23 mouse cellular contexts compared by ENCODE assay signal in the genomic region with DNA sequence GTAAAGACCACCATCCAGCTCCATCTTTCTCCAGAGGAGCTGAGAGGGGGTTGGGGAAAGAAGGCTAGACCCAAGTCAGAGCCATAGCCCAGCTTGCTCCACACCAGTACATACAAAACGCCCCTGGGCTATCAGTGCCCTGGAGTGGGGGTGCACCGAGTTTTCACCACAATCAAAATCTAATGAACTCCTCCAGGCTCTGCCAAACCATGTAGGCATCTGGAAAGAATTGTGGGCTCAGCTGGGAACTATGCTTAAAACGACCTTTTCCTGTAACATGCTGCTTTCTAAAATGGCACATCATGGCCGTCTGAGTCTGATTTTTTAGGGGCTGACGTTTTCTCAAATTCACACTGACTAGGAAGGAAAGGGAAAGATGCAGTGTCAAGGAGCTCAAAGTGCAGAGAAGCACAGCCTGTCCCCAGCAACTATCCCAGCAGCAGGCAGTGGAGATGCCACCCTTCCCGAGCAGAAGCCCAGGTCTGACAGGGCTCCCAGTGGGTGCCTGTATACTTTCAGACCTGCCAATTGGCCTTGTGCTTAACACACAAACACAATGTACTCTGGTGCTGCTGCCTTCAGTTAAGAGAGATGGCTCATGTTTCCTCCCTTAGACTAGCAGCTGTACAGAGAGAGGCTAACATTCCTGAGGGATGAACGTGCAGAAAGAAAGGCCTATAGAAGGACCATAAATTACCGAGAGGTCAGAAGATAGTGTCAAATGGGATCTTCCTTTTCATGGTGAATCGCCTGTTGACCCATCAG.
A peak's percentile ranks its signal among the peaks of the same experiment; 100 is the strongest.
DNase-seq lines count a peak whose midpoint lies in the region; ATAC-seq and TF ChIP-seq lines count a peak whose summit lies in the region.
"Had no signal": no experiment of that assay in that cellular context is flagged by ENCODE, and none has a peak within 500 bp of the region (broad histone marks: within the 10 kb centered on the region; RNA-seq: fewer than 3 reads in every experiment).

No protein-coding gene starts in this region.

- no peaks in the 10 kb centered on the region for H3K27me3 ChIP-seq in embryonic facial prominence, embryonic 15.5 days
- no peaks in the 10 kb centered on the region for H3K27me3 ChIP-seq in limb, embryonic 12.5 days
- no peaks in the 10 kb centered on the region for H3K27me3 ChIP-seq in forebrain, postnatal 0 days (ENCODE audit: insufficient read depth, low read length)
- H3K27me3 ChIP-seq: forebrain, embryonic 12.5 days; liver, embryonic 15.5 days; megakaryocyte, embryonic 14.5 days; neural tube, embryonic 15.5 days; Patski; stomach, embryonic 15.5 days had no signal

- TF ChIP-seq CTCF in forebrain, postnatal 0 days (IDR thresholded peaks at IDR 0.05; ENCODE audit: low read depth) = no peak

- 33% methylated on average over 9 of the region's 9 CpGs for WGBS in embryonic facial prominence, embryonic 15.5 days
- 22% methylated on average over 9 of the region's 9 CpGs for WGBS in limb, embryonic 12.5 days
- WGBS in forebrain, postnatal 0 days = 74% methylated on average over 9 of the region's 9 CpGs

- DNase-seq in NIH3T3 (ENCODE audit: low read depth) = peak; percentile 92
- DNase-seq in embryo, embryonic 10.5 days (ENCODE audit: low spot score) = peak; percentile 40
- DNase-seq in forebrain, postnatal 0 days = no peak
- DNase-seq in layer of hippocampus, postnatal 36 days = no peak
- no peak for DNase-seq in liver
- no peak for DNase-seq in layer of hippocampus, adult 18-20 months (ENCODE audit: low spot score in 2 of 2)
- DNase-seq: adrenal gland, postnatal 14 days; cerebellum, postnatal 10 days; kidney, adult 18-20 months; kidney, postnatal 10 days; right cerebral cortex, postnatal 14 days; thymus, adult 2 months had no signal

- no peak overlapping the region for H3K4me3 ChIP-seq in embryonic facial prominence, embryonic 15.5 days (replicated peaks)
- H3K4me3 ChIP-seq in limb, embryonic 12.5 days (replicated peaks) = no peak overlapping the region
- H3K4me3 ChIP-seq in forebrain, postnatal 0 days (ENCODE audit: low read depth, low read length) = no peak overlapping the region
- H3K4me3 ChIP-seq: forebrain, embryonic 12.5 days; heart, embryonic 12.5 days; liver, embryonic 15.5 days; megakaryocyte, embryonic 14.5 days; neural tube, embryonic 15.5 days; stomach, embryonic 15.5 days had no signal

- H3K36me3 ChIP-seq in embryonic facial prominence, embryonic 15.5 days = no peaks in the 10 kb centered on the region
- no peaks in the 10 kb centered on the region for H3K36me3 ChIP-seq in limb, embryonic 12.5 days
- no peaks in the 10 kb centered on the region for H3K36me3 ChIP-seq in forebrain, postnatal 0 days (ENCODE audit: insufficient read depth)
- H3K36me3 ChIP-seq: forebrain, embryonic 12.5 days; heart, embryonic 12.5 days; liver, embryonic 15.5 days; neural tube, embryonic 15.5 days; stomach, embryonic 15.5 days had no signal

- no peak overlapping the region for H3K4me2 ChIP-seq in embryonic facial prominence, embryonic 15.5 days (replicated peaks)
- H3K4me2 ChIP-seq in limb, embryonic 12.5 days = peak overlapping the region; percentile 23
- H3K4me2 ChIP-seq in forebrain, postnatal 0 days (ENCODE audit: low read depth) = no peak overlapping the region
- H3K4me2 ChIP-seq: forebrain, embryonic 12.5 days; heart, embryonic 12.5 days; liver, embryonic 15.5 days; neural tube, embryonic 15.5 days; stomach, embryonic 15.5 days had no signal

- H3K4me1 ChIP-seq in embryonic facial prominence, embryonic 15.5 days = peaks cover 25% of the 10 kb centered on the region
- H3K4me1 ChIP-seq in limb, embryonic 12.5 days (replicated peaks) = peaks cover 25% of the 10 kb centered on the region
- no peaks in the 10 kb centered on the region for H3K4me1 ChIP-seq in forebrain, postnatal 0 days (ENCODE audit: insufficient read depth)
- H3K4me1 ChIP-seq: forebrain, embryonic 12.5 days; heart, embryonic 12.5 days; liver, embryonic 15.5 days; megakaryocyte, embryonic 14.5 days; neural tube, embryonic 15.5 days; stomach, embryonic 15.5 days had no signal

- H3K9ac ChIP-seq in embryonic facial prominence, embryonic 15.5 days = no peak overlapping the region
- no peak overlapping the region for H3K9ac ChIP-seq in limb, embryonic 12.5 days (replicated peaks)
- no peak overlapping the region for H3K9ac ChIP-seq in forebrain, postnatal 0 days
- H3K9ac ChIP-seq: forebrain, embryonic 12.5 days; heart, embryonic 12.5 days; liver, embryonic 15.5 days; neural tube, embryonic 15.5 days; stomach, embryonic 15.5 days had no signal

- H3K27ac ChIP-seq in embryonic facial prominence, embryonic 15.5 days (replicated peaks) = peak overlapping the region; percentile 67; the same call in 1 of the 2 replicates
- peak overlapping the region; percentile 92 for H3K27ac ChIP-seq in limb, embryonic 12.5 days
- no peak overlapping the region for H3K27ac ChIP-seq in forebrain, postnatal 0 days (ENCODE audit: low read depth, low read length)
- H3K27ac ChIP-seq: forebrain, embryonic 12.5 days; liver, embryonic 15.5 days; neural tube, embryonic 15.5 days; stomach, embryonic 15.5 days had no signal

- ATAC-seq in embryonic facial prominence, embryonic 15.5 days (ENCODE audit: insufficient number of reproducible peaks, low FRiP score, low TSS enrichment, low read depth) = peak; percentile 41; the same call in 1 of the 2 replicates
- peak; percentile 67 for ATAC-seq in limb, embryonic 12.5 days (ENCODE audit: insufficient number of reproducible peaks, insufficient read depth, low FRiP score, low TSS enrichment, low read depth)
- no peak for ATAC-seq in forebrain, postnatal 0 days
- ATAC-seq: hindbrain, embryonic 16.5 days; midbrain, embryonic 16.5 days; Patski had no signal

- no peaks in the 10 kb centered on the region for H3K9me3 ChIP-seq in embryonic facial prominence, embryonic 15.5 days (replicated peaks)
- no peaks in the 10 kb centered on the region for H3K9me3 ChIP-seq in limb, embryonic 12.5 days
- H3K9me3 ChIP-seq in forebrain, postnatal 0 days (ENCODE audit: low read length) = no peaks in the 10 kb centered on the region
- H3K9me3 ChIP-seq: forebrain, embryonic 12.5 days; heart, embryonic 12.5 days; liver, embryonic 15.5 days; neural tube, embryonic 15.5 days; stomach, embryonic 15.5 days had no signal

Comparison
In these comparisons a context has a peak if more than half of its experiments do, and no peak if none do; other contexts are left out.
1. DNase-seq: peak in NIH3T3 (single experiment) and embryo, embryonic 10.5 days (single experiment); none in forebrain, postnatal 0 days (single experiment), layer of hippocampus, postnatal 36 days (0 of 2), liver (single experiment) and layer of hippocampus, adult 18-20 months (0 of 2).